In genomic region chr5:112394415-112394763, GRCm38 (mm10) we compare ENCODE assay signal across 9 mouse cellular contexts. TPM values are rescaled to one million over a fixed set of nuclear protein-coding genes. Genes with fewer than 3 reads are reported as not detected.
A peak's percentile ranks its signal among the peaks of the same experiment; 100 is the strongest.
DNase-seq lines count a peak whose midpoint lies in the region; ATAC-seq lines count a peak whose summit lies in the region.
"Had no signal": no experiment of that assay in that cellular context is flagged by ENCODE, and none has a peak within 500 bp of the region (broad histone marks: within the 10 kb centered on the region; RNA-seq: fewer than 3 reads in every experiment).

No protein-coding gene starts in this region.

- 1% methylated on average over 27 of the region's 28 CpGs for WGBS in liver, embryonic 11.5 days
- under 1% methylated on average over 18 of the region's 28 CpGs for WGBS in embryonic facial prominence, embryonic 15.5 days
- 2% methylated on average over 20 of the region's 28 CpGs for WGBS in intestine, embryonic 14.5 days
- WGBS in neural tube, embryonic 12.5 days: under 1% methylated on average over 9 of the region's 28 CpGs

- no peaks in the 10 kb centered on the region for H3K9me3 ChIP-seq in liver, embryonic 11.5 days (ENCODE audit: control insufficient read depth, low read length)
- no peaks in the 10 kb centered on the region for H3K9me3 ChIP-seq in embryonic facial prominence, embryonic 15.5 days (replicated peaks)
- H3K9me3 ChIP-seq in intestine, embryonic 14.5 days (ENCODE audit: control insufficient read depth, low read length): no peaks in the 10 kb centered on the region
- H3K9me3 ChIP-seq in neural tube, embryonic 12.5 days: no peaks in the 10 kb centered on the region

- H3K36me3 ChIP-seq in liver, embryonic 11.5 days (ENCODE audit: control insufficient read depth, insufficient read depth, low read length): no peaks in the 10 kb centered on the region
- no peaks in the 10 kb centered on the region for H3K36me3 ChIP-seq in embryonic facial prominence, embryonic 15.5 days
- H3K36me3 ChIP-seq in intestine, embryonic 14.5 days (ENCODE audit: control insufficient read depth, insufficient read depth, low read length): no peaks in the 10 kb centered on the region
- H3K36me3 ChIP-seq in neural tube, embryonic 12.5 days: peaks cover 21% of the 10 kb centered on the region

- 0 out of 2 replicates have a peak overlapping the region, but pooled peaks have one; percentile 30 for H3K9ac ChIP-seq in liver, embryonic 11.5 days (ENCODE audit: low read depth, low read length)
- H3K9ac ChIP-seq in embryonic facial prominence, embryonic 15.5 days: peak overlapping the region; percentile 41
- peak overlapping the region; percentile 52 for H3K9ac ChIP-seq in intestine, embryonic 14.5 days (ENCODE audit: low read length)
- H3K9ac ChIP-seq in neural tube, embryonic 12.5 days: peak overlapping the region; percentile 72

- DNase-seq in liver, embryonic 11.5 days (ENCODE audit: low spot score): no peak
- DNase-seq in liver: no peak
- DNase-seq in intestine, embryonic 14.5 days (ENCODE audit: low spot score): no peak
- no peak for DNase-seq in layer of hippocampus, postnatal 36 days
- no peak for DNase-seq in gastrocnemius, postnatal 25 days
- no peak for DNase-seq in spleen, postnatal 4 days (ENCODE audit: low spot score in 2 of 2)

- peak overlapping the region; percentile 54 for H3K4me3 ChIP-seq in liver, embryonic 11.5 days (ENCODE audit: low read depth, low read length)
- H3K4me3 ChIP-seq in embryonic facial prominence, embryonic 15.5 days (replicated peaks): peak overlapping the region; percentile 61
- peak overlapping the region; percentile 50 for H3K4me3 ChIP-seq in intestine, embryonic 14.5 days (ENCODE audit: low read depth, low read length)
- peak overlapping the region; percentile 67 for H3K4me3 ChIP-seq in neural tube, embryonic 12.5 days

- 0 out of 2 replicates have a peak, but pooled peaks have one; percentile 49 for ATAC-seq in liver, embryonic 11.5 days (replicated peaks; ENCODE audit: low FRiP score)
- peak; percentile 44 for ATAC-seq in embryonic facial prominence, embryonic 15.5 days (ENCODE audit: insufficient number of reproducible peaks, low FRiP score, low TSS enrichment, low read depth)
- ATAC-seq in intestine, embryonic 14.5 days (replicated peaks; ENCODE audit: low FRiP score, low TSS enrichment, low read depth): peak; percentile 71
- peak; percentile 86 for ATAC-seq in neural tube, embryonic 12.5 days (ENCODE audit: low FRiP score, low read depth)

- H3K27ac ChIP-seq in liver, embryonic 11.5 days (ENCODE audit: low read depth, low read length): no peak overlapping the region
- H3K27ac ChIP-seq in embryonic facial prominence, embryonic 15.5 days (replicated peaks): no peak overlapping the region
- H3K27ac ChIP-seq in intestine, embryonic 14.5 days (ENCODE audit: low read depth): no peak overlapping the region
- peak overlapping the region; percentile 46; the same call in 1 of the 2 replicates for H3K27ac ChIP-seq in neural tube, embryonic 12.5 days

- H3K4me2 ChIP-seq in liver, embryonic 11.5 days: peak overlapping the region; percentile 70
- peak overlapping the region; percentile 81 for H3K4me2 ChIP-seq in embryonic facial prominence, embryonic 15.5 days (replicated peaks)
- peak overlapping the region; percentile 50 for H3K4me2 ChIP-seq in intestine, embryonic 14.5 days (ENCODE audit: low read length)
- H3K4me2 ChIP-seq in neural tube, embryonic 12.5 days (replicated peaks): peak overlapping the region; percentile 91

- peaks cover 53% of the 10 kb centered on the region for H3K27me3 ChIP-seq in liver, embryonic 11.5 days (replicated peaks; ENCODE audit: control insufficient read depth, insufficient read depth, low read length)
- peaks cover 34% of the 10 kb centered on the region for H3K27me3 ChIP-seq in embryonic facial prominence, embryonic 15.5 days
- H3K27me3 ChIP-seq in intestine, embryonic 14.5 days (replicated peaks; ENCODE audit: control insufficient read depth, insufficient read depth, low read length): peaks cover 17% of the 10 kb centered on the region
- no peaks in the 10 kb centered on the region; the same call in 1 of the 2 replicates for H3K27me3 ChIP-seq in neural tube, embryonic 12.5 days (replicated peaks)

- no peaks in the 10 kb centered on the region for H3K4me1 ChIP-seq in liver, embryonic 11.5 days (replicated peaks; ENCODE audit: control insufficient read depth, insufficient read depth, low read length)
- H3K4me1 ChIP-seq in embryonic facial prominence, embryonic 15.5 days: peaks cover 14% of the 10 kb centered on the region
- peaks cover 4% of the 10 kb centered on the region; the same call in 1 of the 2 replicates for H3K4me1 ChIP-seq in intestine, embryonic 14.5 days (replicated peaks; ENCODE audit: control insufficient read depth, insufficient read depth, low read length)
- peaks cover 19% of the 10 kb centered on the region for H3K4me1 ChIP-seq in neural tube, embryonic 12.5 days

RNA-seq across cellular contexts. Expression of gene Asphd2, which starts 0.3 kb away (rescaled TPM):
- 2.6 and 3.7 TPM in 2 replicates for polyA plus RNA-seq in liver, embryonic 11.5 days (2014; fragmentation: Nextera tagmentation; extraction: Ambion mirVana)
- polyA plus RNA-seq in embryonic facial prominence, embryonic 15.5 days (2015; fragmentation: Nextera tagmentation; extraction: Ambion mirVana): 18.3 and 19.4 TPM in 2 replicates
- polyA plus RNA-seq in intestine, embryonic 14.5 days (2014; fragmentation: Nextera tagmentation; extraction: Ambion mirVana): 5.8 and 9.3 TPM in 2 replicates
- polyA plus RNA-seq in neural tube, embryonic 12.5 days (2016; fragmentation: Nextera tagmentation; extraction: Ambion mirVana): 55.2 and 67.7 TPM in 2 replicates
- 100 to 1,000 TPM; 203 to 211 TPM for total RNA-seq in layer of hippocampus, postnatal 36 days (2021)
- under 1 TPM; 0.36 to 0.56 TPM for total RNA-seq in gastrocnemius, postnatal 25 days (2021)

RNA-seq across cellular contexts. Expression of gene Gm6583, which starts 38.6 kb away (rescaled TPM):
- 0.29 and 0.36 TPM in 2 replicates for polyA plus RNA-seq in liver, embryonic 11.5 days (2014; fragmentation: Nextera tagmentation; extraction: Ambion mirVana)
- 0.29 and 0.31 TPM in 2 replicates for polyA plus RNA-seq in embryonic facial prominence, embryonic 15.5 days (2015; fragmentation: Nextera tagmentation; extraction: Ambion mirVana)
- polyA plus RNA-seq in intestine, embryonic 14.5 days (2014; fragmentation: Nextera tagmentation; extraction: Ambion mirVana): 0.11 and 0.54 TPM in 2 replicates
- 0.20 and 0.28 TPM in 2 replicates for polyA plus RNA-seq in neural tube, embryonic 12.5 days (2016; fragmentation: Nextera tagmentation; extraction: Ambion mirVana)
- total RNA-seq in layer of hippocampus, postnatal 36 days (2021): not detected
- not detected for total RNA-seq in gastrocnemius, postnatal 25 days (2021)
- total RNA-seq: adrenal gland, postnatal 14 days had no signal

RNA-seq across cellular contexts. Expression of gene Hps4, which starts 51.5 kb away (rescaled TPM):
- polyA plus RNA-seq in liver, embryonic 11.5 days (2014; fragmentation: Nextera tagmentation; extraction: Ambion mirVana): 25.5 and 32.2 TPM in 2 replicates
- 37.6 and 37.7 TPM in 2 replicates for polyA plus RNA-seq in embryonic facial prominence, embryonic 15.5 days (2015; fragmentation: Nextera tagmentation; extraction: Ambion mirVana)
- 41.9 and 42.9 TPM in 2 replicates for polyA plus RNA-seq in intestine, embryonic 14.5 days (2014; fragmentation: Nextera tagmentation; extraction: Ambion mirVana)
- polyA plus RNA-seq in neural tube, embryonic 12.5 days (2016; fragmentation: Nextera tagmentation; extraction: Ambion mirVana): 36.1 and 38.4 TPM in 2 replicates
- 10 to 100 TPM; 37.4 to 38.7 TPM for total RNA-seq in layer of hippocampus, postnatal 36 days (2021)
- total RNA-seq in gastrocnemius, postnatal 25 days (2021): 1 to 10 TPM; 3.8 to 4.5 TPM

RNA-seq across cellular contexts. Expression of gene Srrd, which starts 51.5 kb away (rescaled TPM):
- polyA plus RNA-seq in liver, embryonic 11.5 days (2014; fragmentation: Nextera tagmentation; extraction: Ambion mirVana): 35.3 and 36.5 TPM in 2 replicates
- polyA plus RNA-seq in embryonic facial prominence, embryonic 15.5 days (2015; fragmentation: Nextera tagmentation; extraction: Ambion mirVana): 35.3 and 46.6 TPM in 2 replicates
- polyA plus RNA-seq in intestine, embryonic 14.5 days (2014; fragmentation: Nextera tagmentation; extraction: Ambion mirVana): 38.2 and 49.7 TPM in 2 replicates
- 59.5 and 60.2 TPM in 2 replicates for polyA plus RNA-seq in neural tube, embryonic 12.5 days (2016; fragmentation: Nextera tagmentation; extraction: Ambion mirVana)
- 10 to 100 TPM; 21.9 to 24.8 TPM for total RNA-seq in layer of hippocampus, postnatal 36 days (2021)
- 1 to 10 TPM; 2.4 to 2.7 TPM for total RNA-seq in gastrocnemius, postnatal 25 days (2021)

RNA-seq across cellular contexts. Expression of gene Gm6588, which starts 54.8 kb away (rescaled TPM):
- not detected in 2 replicates for polyA plus RNA-seq in liver, embryonic 11.5 days (2014; fragmentation: Nextera tagmentation; extraction: Ambion mirVana)
- not detected in 2 replicates for polyA plus RNA-seq in embryonic facial prominence, embryonic 15.5 days (2015; fragmentation: Nextera tagmentation; extraction: Ambion mirVana)
- polyA plus RNA-seq in intestine, embryonic 14.5 days (2014; fragmentation: Nextera tagmentation; extraction: Ambion mirVana): not detected in 2 replicates
- 0.29 and 0.36 TPM in 2 replicates for polyA plus RNA-seq in neural tube, embryonic 12.5 days (2016; fragmentation: Nextera tagmentation; extraction: Ambion mirVana)
- total RNA-seq in layer of hippocampus, postnatal 36 days (2021): not detected
- not detected for total RNA-seq in gastrocnemius, postnatal 25 days (2021)
- total RNA-seq: adrenal gland, postnatal 14 days had no signal
